Mouse (Mus musculus) kidney, postnatal 0 days (tissue): ENCODE data around the gene Dkk1. TPM values are rescaled to one million over a fixed set of nuclear protein-coding genes. Genes with fewer than 3 reads are reported as not detected.

Experiments used
- ATAC-seq: fragments of 200-750 bp; cut with Nextera tagmentation; replicated peaks from 2 replicates; pipeline ENCODE4 v1.8.0; 2017; ENCODE audit warnings: low read depth, moderate number of reproducible peaks, moderate TSS enrichment, moderate library complexity; ENCODE audit not compliant: low FRiP score
- DNase-seq: peaks from one replicate; pipeline ENCODE4 v3.0.0-alpha.2; 2016; ENCODE audit warnings: low spot score
- H3K27ac ChIP-seq: fragments of 300-500 bp; sonication (generic); 2 replicates; pipeline ENCODE4 v1.5.1; 2014; ENCODE audit warnings: mild to moderate bottlenecking
- H3K27me3 ChIP-seq: fragments of 300-500 bp; sonication (generic); 2 replicates; pipeline ENCODE4 v1.6.1; 2014; ENCODE audit warnings: low read length, mixed read lengths; ENCODE audit not compliant: insufficient read depth
- H3K36me3 ChIP-seq: fragments of 300-500 bp; sonication (generic); 2 replicates; pipeline ENCODE4 v1.6.1; 2014; ENCODE audit warnings: low read length, mixed read lengths; ENCODE audit not compliant: insufficient read depth
- H3K4me1 ChIP-seq: fragments of 300-500 bp; sonication (generic); replicated peaks from 2 replicates; pipeline ENCODE4 v1.6.1; 2014; ENCODE audit warnings: antibody characterized with exemption, low read length, mixed read lengths; ENCODE audit not compliant: insufficient read depth
- H3K4me2 ChIP-seq: fragments of 300-500 bp; sonication (generic); 2 replicates; pipeline ENCODE4 v1.6.1; 2014; ENCODE audit warnings: mild to moderate bottlenecking, low read length, moderate library complexity, mixed read lengths
- H3K4me3 ChIP-seq: fragments of 300-500 bp; sonication (generic); replicated peaks from 2 replicates; pipeline ENCODE4 v1.5.1; 2014; ENCODE audit warnings: low read depth, low read length
- H3K9ac ChIP-seq: fragments of 300-500 bp; sonication (generic); 2 replicates; pipeline ENCODE4 v1.6.1; 2014; ENCODE audit warnings: low read depth, low read length
- H3K9me3 ChIP-seq: fragments of 300-500 bp; sonication (generic); replicated peaks from 2 replicates; pipeline ENCODE4 v1.6.1; 2016; ENCODE audit warnings: low read length, inconsistent platforms, mixed read lengths
- CTCF ChIP-seq: IDR thresholded peaks from 2 replicates; pipeline ENCODE4 v1.5.1; 2016; ENCODE audit warnings: antibody characterized with exemption, low read depth, mild to moderate bottlenecking, moderate library complexity
- WGBS: fragments of 180-500 bp; shearing (Covaris S2); extraction: QIAGEN DNeasy Blood & Tissue Kit; methylation state at CpG from one replicate; pipeline ENCODE4 v1.1.7; 2014; 5-methylcytosine and 5-hydroxymethylcytosine counted together
- polyA plus RNA-seq: library from polyadenylated mRNA; unstranded; fragments of >200 nt; fragmentation: Nextera tagmentation; extraction: Ambion mirVana; gene quantifications from 2 replicates; pipeline ENCODE4 v1.2.1, GENCODE M21; 2015

Dkk1 gene
- polyA plus RNA-seq, 1 experiment from 2014 or later: 26.9 TPM

GRCm38 (mm10) chr19:30510481-30510880 is 39.0 kb downstream of the Dkk1 start:
- no peak for ATAC-seq
- no peak overlapping the region for H3K9ac ChIP-seq
- H3K27ac ChIP-seq: no peak overlapping the region
- peaks cover 6% of the 10 kb centered on the region; the same call in 1 of the 2 replicates for H3K4me1 ChIP-seq
- H3K36me3 ChIP-seq: no peaks in the 10 kb centered on the region
- H3K4me3 ChIP-seq: no peak overlapping the region
- 54% methylated on average over 4 of the region's 4 CpGs for WGBS
- no peak overlapping the region for H3K4me2 ChIP-seq
- H3K27me3 ChIP-seq: no peaks in the 10 kb centered on the region
- no peak for DNase-seq
- no peak for TF ChIP-seq CTCF
- no peaks in the 10 kb centered on the region for H3K9me3 ChIP-seq

DNA sequence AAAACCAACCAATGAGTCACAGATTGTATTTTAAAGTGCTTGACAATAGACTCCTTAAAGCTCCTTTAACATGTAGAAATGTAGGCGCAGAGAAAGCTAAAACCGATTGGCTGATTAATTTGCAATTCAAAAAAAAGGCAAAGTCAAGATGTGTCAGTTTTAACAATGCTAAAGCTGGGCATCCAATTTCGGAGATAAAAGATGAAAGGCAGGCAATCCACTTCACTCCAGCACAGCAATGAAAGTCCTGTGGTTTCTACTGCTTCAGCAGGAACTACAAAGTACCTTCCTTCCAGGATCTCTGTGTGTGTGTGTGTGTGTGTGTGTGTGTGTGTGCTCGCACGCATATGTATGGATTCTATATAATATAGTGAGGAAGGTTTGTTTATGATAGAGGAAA is 44.0 kb downstream of the Dkk1 start:
- TF ChIP-seq CTCF: no peak
- ATAC-seq: no peak
- Histone ChIP-seq H3K27me3 (no peaks in the 10 kb centered on the region), H3K36me3 (no peaks in the 10 kb centered on the region), H3K4me3 (no peak overlapping the region), H3K4me2 (no peak overlapping the region), H3K4me1 (peaks cover 3% of the 10 kb centered on the region; the same call in 1 of the 2 replicates), H3K27ac (no peak overlapping the region), H3K9me3 (no peaks in the 10 kb centered on the region), H3K9ac (no peak overlapping the region)
- 50% methylated on average over 5 of the region's 5 CpGs for WGBS
- DNase-seq: no peak
